Comparison of ENCODE assay signal across 13 mouse cellular contexts in the genomic region with DNA sequence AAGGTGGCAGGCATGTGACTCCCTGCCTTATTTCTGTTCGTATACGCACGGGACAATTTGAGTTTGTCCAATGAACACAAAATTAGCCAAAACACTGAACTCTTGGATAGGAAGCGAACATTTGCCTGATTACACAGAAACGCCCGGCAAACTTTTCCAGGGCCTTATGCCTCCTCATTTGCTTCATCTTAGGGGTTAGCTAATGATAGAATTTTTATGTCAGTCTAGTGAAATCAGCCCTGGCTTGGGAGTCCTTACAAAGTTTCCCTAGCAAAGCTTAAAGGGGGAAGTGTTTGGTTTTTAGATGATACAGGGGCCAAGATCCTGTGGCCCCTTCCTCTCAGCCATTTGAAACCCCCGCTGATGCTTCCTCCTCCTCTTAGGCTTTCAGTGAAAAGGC.
DNase-seq lines count a peak whose midpoint lies in the region; ATAC-seq and TF ChIP-seq lines count a peak whose summit lies in the region.
"Had no signal": no experiment of that assay in that cellular context is flagged by ENCODE, and none has a peak within 500 bp of the region (broad histone marks: within the 10 kb centered on the region; RNA-seq: fewer than 3 reads in every experiment).

No protein-coding gene starts in this region.

- H3K9me3 ChIP-seq in kidney, postnatal 0 days (replicated peaks; ENCODE audit: low read length) = no peaks in the 10 kb centered on the region
- no peaks in the 10 kb centered on the region for H3K9me3 ChIP-seq in forebrain, embryonic 16.5 days (ENCODE audit: control insufficient read depth, low read length)
- no peaks in the 10 kb centered on the region for H3K9me3 ChIP-seq in limb, embryonic 12.5 days
- H3K9me3 ChIP-seq in neural tube, embryonic 14.5 days (ENCODE audit: control insufficient read depth, low read length) = no peaks in the 10 kb centered on the region

- peak overlapping the region; percentile 19; the same call in 1 of the 2 replicates for H3K4me2 ChIP-seq in kidney, postnatal 0 days (ENCODE audit: low read length)
- peak overlapping the region; percentile 23 for H3K4me2 ChIP-seq in forebrain, embryonic 16.5 days (ENCODE audit: low read length)
- peak overlapping the region; percentile 47 for H3K4me2 ChIP-seq in limb, embryonic 12.5 days
- H3K4me2 ChIP-seq in neural tube, embryonic 14.5 days (ENCODE audit: low read depth, low read length) = peak overlapping the region; percentile 21

- H3K4me1 ChIP-seq in kidney, postnatal 0 days (replicated peaks; ENCODE audit: insufficient read depth, low read length) = no peaks in the 10 kb centered on the region; the same call in 1 of the 2 replicates
- H3K4me1 ChIP-seq in forebrain, embryonic 16.5 days (replicated peaks; ENCODE audit: control insufficient read depth, insufficient read depth, low read length) = peaks cover 14% of the 10 kb centered on the region
- peaks cover 53% of the 10 kb centered on the region for H3K4me1 ChIP-seq in limb, embryonic 12.5 days (replicated peaks)
- peaks cover 16% of the 10 kb centered on the region; the same call in 1 of the 2 replicates for H3K4me1 ChIP-seq in neural tube, embryonic 14.5 days (ENCODE audit: control insufficient read depth, insufficient read depth, low read length)

- TF ChIP-seq CTCF in kidney, postnatal 0 days (IDR thresholded peaks at IDR 0.05; ENCODE audit: low read depth) = no peak

- no peaks in the 10 kb centered on the region for H3K27me3 ChIP-seq in kidney, postnatal 0 days (ENCODE audit: insufficient read depth, low read length)
- no peaks in the 10 kb centered on the region for H3K27me3 ChIP-seq in forebrain, embryonic 16.5 days (replicated peaks; ENCODE audit: control insufficient read depth, insufficient read depth, low read length)
- no peaks in the 10 kb centered on the region for H3K27me3 ChIP-seq in limb, embryonic 12.5 days
- H3K27me3 ChIP-seq in neural tube, embryonic 14.5 days (ENCODE audit: control insufficient read depth, insufficient read depth, low read length) = no peaks in the 10 kb centered on the region

- 28% methylated on average over 7 of the region's 7 CpGs for WGBS in kidney, postnatal 0 days
- 19% methylated on average over 7 of the region's 7 CpGs for WGBS in forebrain, embryonic 16.5 days
- 14% methylated on average over 7 of the region's 7 CpGs for WGBS in limb, embryonic 12.5 days
- WGBS in neural tube, embryonic 14.5 days = 25% methylated on average over 7 of the region's 7 CpGs

- no peak overlapping the region for H3K4me3 ChIP-seq in kidney, postnatal 0 days (replicated peaks; ENCODE audit: low read depth, low read length)
- H3K4me3 ChIP-seq in forebrain, embryonic 16.5 days (replicated peaks; ENCODE audit: low read length) = no peak overlapping the region
- H3K4me3 ChIP-seq in limb, embryonic 12.5 days (replicated peaks) = no peak overlapping the region
- H3K4me3 ChIP-seq in neural tube, embryonic 14.5 days (ENCODE audit: low read depth, low read length) = no peak overlapping the region
- H3K4me3 ChIP-seq: heart, adult 2 months; layer of hippocampus, adult 2 months had no signal

- no peak overlapping the region for H3K9ac ChIP-seq in kidney, postnatal 0 days (ENCODE audit: low read depth, low read length)
- no peak overlapping the region for H3K9ac ChIP-seq in forebrain, embryonic 16.5 days (replicated peaks; ENCODE audit: low read depth, low read length)
- H3K9ac ChIP-seq in limb, embryonic 12.5 days (replicated peaks) = no peak overlapping the region
- H3K9ac ChIP-seq in neural tube, embryonic 14.5 days (replicated peaks; ENCODE audit: low read depth, low read length) = no peak overlapping the region

- no peak for DNase-seq in kidney, postnatal 0 days (ENCODE audit: low spot score)
- no peak for DNase-seq in kidney, adult 9 months
- DNase-seq in layer of hippocampus, adult 11-12 months (ENCODE audit: low spot score) = no peak
- DNase-seq in adrenal gland, adult 18-20 months (ENCODE audit: low spot score in 2 of 2) = no peak
- DNase-seq in left cerebral cortex, adult 8-10 months (ENCODE audit: low spot score in 2 of 2) = no peak
- DNase-seq: adrenal gland, adult 8-10 months; heart, adult 2 months; lung, adult 2 months; right cerebral cortex, postnatal 4 days had no signal

- H3K27ac ChIP-seq in kidney, postnatal 0 days = 0 out of 2 replicates have a peak overlapping the region, but pooled peaks have one; percentile 54
- H3K27ac ChIP-seq in forebrain, embryonic 16.5 days (ENCODE audit: low read length) = no peak overlapping the region
- peak overlapping the region; percentile 90 for H3K27ac ChIP-seq in limb, embryonic 12.5 days
- H3K27ac ChIP-seq in neural tube, embryonic 14.5 days (ENCODE audit: low read depth, low read length) = no peak overlapping the region
- H3K27ac ChIP-seq: heart, adult 2 months; layer of hippocampus, adult 2 months had no signal

- ATAC-seq in kidney, postnatal 0 days (replicated peaks; ENCODE audit: low FRiP score, low read depth) = no peak
- no peak for ATAC-seq in forebrain, embryonic 16.5 days
- no peak for ATAC-seq in limb, embryonic 12.5 days (ENCODE audit: insufficient number of reproducible peaks, insufficient read depth, low FRiP score, low TSS enrichment, low read depth)
- ATAC-seq in neural tube, embryonic 14.5 days (ENCODE audit: low read depth) = no peak

- no peaks in the 10 kb centered on the region for H3K36me3 ChIP-seq in kidney, postnatal 0 days (ENCODE audit: insufficient read depth, low read length)
- H3K36me3 ChIP-seq in forebrain, embryonic 16.5 days (ENCODE audit: control insufficient read depth, insufficient read depth) = no peaks in the 10 kb centered on the region
- no peaks in the 10 kb centered on the region for H3K36me3 ChIP-seq in limb, embryonic 12.5 days
- no peaks in the 10 kb centered on the region for H3K36me3 ChIP-seq in neural tube, embryonic 14.5 days (ENCODE audit: control insufficient read depth, insufficient read depth, low read length)

Comparison
In these comparisons a context has a peak if more than half of its experiments do, and no peak if none do; other contexts are left out.
1. H3K27ac ChIP-seq: peak in kidney, postnatal 0 days (single experiment) and limb, embryonic 12.5 days (single experiment); none in forebrain, embryonic 16.5 days (single experiment) and neural tube, embryonic 14.5 days (single experiment).
2. Peak in every context shown above with its lines, with median percentiles within 50 percentile points of each other: H3K4me2 ChIP-seq.